Mouse (Mus musculus) urinary bladder, postnatal 0 days (tissue): ENCODE data around the gene Kat5. TPM values are rescaled to one million over a fixed set of nuclear protein-coding genes. Genes with fewer than 3 reads are reported as not detected.

Source experiments
- polyA plus RNA-seq: library from polyadenylated mRNA; unstranded; fragments of >200 nt; fragmentation: Nextera tagmentation; extraction: Ambion mirVana; gene quantifications from 2 replicates; pipeline ENCODE4 v1.2.1, GENCODE M21; 2015

Gene Kat5
- polyA plus RNA-seq = 31.9 and 33.2 TPM in 2 replicates

DNA sequence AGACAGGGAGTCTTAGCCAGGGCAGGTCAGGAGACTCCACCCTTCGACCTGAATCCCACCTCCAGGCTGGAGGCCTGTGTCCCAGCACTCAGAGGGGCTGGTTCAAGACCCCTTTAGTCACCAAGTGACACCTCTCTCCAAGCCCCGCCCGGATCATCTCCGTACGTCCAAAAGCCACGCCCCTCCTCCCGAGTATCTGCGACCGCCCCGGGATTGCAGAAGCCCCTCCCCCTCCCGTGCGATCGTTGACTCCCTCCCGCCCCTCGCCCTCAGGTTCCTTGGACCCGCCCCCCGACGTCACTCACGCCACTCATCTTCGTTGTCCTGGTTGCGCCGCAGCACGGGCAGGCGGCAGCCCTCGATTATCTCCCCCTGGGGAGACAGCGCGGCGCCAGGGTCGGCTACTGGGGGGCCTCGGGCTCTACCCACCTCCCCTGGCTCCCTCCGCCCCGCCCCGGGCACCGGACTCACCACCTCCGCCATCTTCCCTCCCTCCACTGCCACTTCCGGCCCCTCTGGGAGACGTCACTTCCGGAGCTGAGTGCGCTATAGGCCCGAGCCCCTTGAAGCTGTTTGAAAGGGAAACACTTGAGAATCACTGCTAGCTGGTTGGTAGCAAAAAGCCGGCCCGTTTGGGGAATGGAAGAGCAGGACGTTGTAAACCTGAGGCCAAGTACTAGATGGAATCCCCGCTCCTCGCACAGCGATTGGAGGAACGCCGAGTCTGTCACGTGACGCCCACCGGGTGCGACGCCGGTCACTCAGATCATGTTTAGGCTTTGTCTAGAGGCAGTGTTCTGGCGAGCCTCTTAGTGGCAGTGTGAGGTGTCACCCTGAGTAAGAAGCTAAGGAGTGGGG is at the start of gene Kat5:
Kat5 (minus strand) TSS at position 691 of the 858 bp plus-strand sequence.

GRCm38 (mm10) chr19:5637069-5638047 is 27.3 kb upstream of the Kat5 start, which contains the start of gene Rela:
Gene Rela (plus strand): TSS chr19:5637483.

DNA sequence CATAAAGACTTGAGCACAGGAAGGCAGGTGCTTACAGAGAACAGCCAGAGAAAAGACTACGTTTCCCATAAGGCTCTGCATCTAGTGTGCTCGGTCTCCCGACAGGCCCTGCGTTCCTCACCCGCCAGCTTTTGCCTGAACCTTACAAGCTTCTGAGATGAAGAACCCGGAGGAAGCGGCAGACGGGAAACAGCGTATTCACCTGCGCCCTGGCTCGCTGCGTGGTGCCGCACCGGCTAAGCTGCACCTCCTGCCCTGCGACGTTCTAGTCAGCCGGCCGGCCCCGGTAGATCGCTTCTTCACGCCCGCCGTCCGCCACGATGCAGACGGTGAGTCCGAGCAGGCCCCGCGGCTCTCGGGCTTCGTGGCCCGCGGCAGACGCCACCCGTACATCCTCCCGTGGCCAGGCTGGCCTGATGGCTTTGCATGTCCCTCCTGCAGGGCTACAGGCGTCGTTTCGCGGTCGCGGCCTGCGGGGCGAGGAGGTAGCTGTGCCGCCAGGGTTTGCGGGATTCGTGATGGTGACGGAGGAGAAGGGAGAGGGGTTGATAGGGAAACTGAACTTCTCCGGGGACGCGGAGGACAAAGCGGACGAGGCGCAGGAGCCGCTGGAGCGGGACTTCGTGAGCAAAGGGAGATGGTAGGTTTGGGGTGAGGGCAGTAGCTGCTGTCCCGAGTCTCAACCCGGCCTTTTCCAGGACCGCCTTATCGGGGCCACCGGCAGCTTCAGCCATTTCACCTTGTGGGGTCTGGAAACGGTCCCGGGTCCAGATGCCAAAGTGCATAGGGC is 8.1 kb downstream of the Kat5 start, which contains the start of gene Rnaseh2c:
Rnaseh2c (plus strand) TSS at position 122 of the 790 bp plus-strand sequence.

DNA sequence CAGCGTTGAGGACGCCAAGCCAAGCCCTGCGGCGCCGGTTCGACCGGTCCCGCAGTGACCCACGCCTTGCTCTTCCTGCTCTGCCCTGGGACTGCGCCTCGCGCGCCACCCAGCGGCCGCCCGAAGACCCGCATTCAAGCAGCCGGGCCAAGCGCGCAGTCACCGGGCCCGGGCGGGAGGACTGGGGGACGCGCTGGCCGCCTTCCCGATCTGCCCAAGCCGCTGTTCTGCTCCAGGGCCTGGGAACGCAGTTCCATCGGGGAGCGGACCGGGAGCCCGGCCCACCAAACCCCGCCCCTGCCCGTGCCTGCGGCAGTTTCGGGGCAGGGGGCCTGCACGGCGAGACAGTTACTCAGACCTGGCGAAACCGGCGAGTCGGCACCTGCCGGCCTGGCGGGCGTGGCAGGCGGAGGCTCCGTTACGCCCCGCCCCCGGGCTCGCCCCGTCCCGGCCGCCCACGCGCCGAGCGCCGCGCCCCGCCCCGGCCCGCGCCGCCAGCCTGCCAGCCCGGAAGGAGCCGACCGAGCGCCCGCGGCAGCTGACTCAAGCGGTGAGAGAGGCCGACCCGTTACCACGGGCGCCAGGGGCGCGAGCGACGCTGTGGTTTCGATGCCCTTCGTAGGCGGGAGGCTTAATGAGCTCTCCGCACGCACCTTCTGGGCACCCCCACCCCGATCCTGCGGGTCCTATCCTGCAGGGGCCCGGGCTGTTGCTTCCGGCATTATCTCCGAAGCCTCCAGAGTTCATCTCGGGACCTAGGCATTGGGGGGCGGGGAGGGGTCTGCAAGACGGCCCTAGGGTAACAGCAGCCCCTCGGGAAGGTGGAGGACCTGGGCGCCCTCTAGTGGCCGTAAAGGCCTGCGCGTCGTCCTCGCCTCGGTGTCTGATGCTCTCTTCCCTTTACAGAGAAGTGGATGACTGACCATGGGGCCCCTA is 42.2 kb downstream of the Kat5 start, which contains the start of gene Ap5b1:
Ap5b1 (plus strand) TSS at position 492 of the 936 bp plus-strand sequence.

DNA sequence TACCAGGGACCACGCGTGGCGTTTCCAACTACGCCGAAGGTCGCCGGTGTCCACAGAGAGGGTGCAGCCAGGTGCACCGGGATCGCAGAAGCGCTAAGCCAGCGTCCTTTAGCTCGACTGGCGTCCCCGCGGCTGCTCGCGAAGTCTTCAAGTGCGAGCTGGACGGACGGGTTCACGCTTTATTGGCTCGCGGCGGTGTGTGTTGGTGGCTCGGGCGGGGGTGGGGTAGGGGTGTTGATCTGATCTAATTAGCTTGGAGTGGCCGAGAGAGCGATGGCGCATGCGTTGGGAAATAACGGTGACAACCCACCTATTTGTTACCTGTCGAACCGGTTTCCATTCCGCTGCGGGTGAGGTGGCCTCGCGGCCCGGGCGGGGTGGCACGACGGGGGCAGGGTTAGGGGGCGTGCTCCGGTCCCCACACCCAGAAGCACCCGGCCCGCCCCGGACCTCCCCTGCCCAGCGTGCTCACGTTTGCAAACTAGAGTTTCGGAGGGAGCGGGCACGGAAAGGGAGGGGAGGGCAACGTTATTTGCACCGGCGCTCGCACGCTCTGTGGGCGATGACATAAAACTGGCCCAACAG is 49.5 kb downstream of the Kat5 start, which contains the start of gene Ovol1:
Ovol1 (minus strand) TSS at position 190 of the 585 bp plus-strand sequence.

Other genes with a start within 250 kb of the Kat5 start
- gene Eif1ad, start 243.5 kb downstream of the Kat5 start, polyA plus RNA-seq = 25.2 and 27.2 TPM in 2 replicates
- 266 and 286 TPM in 2 replicates for gene Banf1, start 243.1 kb downstream of the Kat5 start, polyA plus RNA-seq
- gene Sart1, start 221.5 kb downstream of the Kat5 start, polyA plus RNA-seq = 33.0 and 39.0 TPM in 2 replicates
- gene Tsga10ip, start 207.7 kb downstream of the Kat5 start, polyA plus RNA-seq = not detected in 2 replicates
- gene Drap1, start 185.3 kb downstream of the Kat5 start, polyA plus RNA-seq = 234 and 246 TPM in 2 replicates
- gene AI837181, start 185.1 kb downstream of the Kat5 start, polyA plus RNA-seq = 45.6 and 53.5 TPM in 2 replicates
- 0.61 and 1.6 TPM in 2 replicates for gene Fosl1, start 162.7 kb downstream of the Kat5 start, polyA plus RNA-seq
- gene Ccdc85b, start 152.3 kb downstream of the Kat5 start, polyA plus RNA-seq = 15.1 and 16.5 TPM in 2 replicates
- 78.4 and 88.2 TPM in 2 replicates for gene Fibp, start 149.6 kb downstream of the Kat5 start, polyA plus RNA-seq
- gene Ctsw, start 141.7 kb downstream of the Kat5 start, polyA plus RNA-seq = 0.16 and 0.62 TPM in 2 replicates
- gene Efemp2, start 136.3 kb downstream of the Kat5 start, polyA plus RNA-seq = 118 and 128 TPM in 2 replicates
- 23.1 and 28.7 TPM in 2 replicates for gene Mus81, start 121.8 kb downstream of the Kat5 start, polyA plus RNA-seq
- gene Cfl1, start 119.8 kb downstream of the Kat5 start, polyA plus RNA-seq = 1,724 and 1,857 TPM in 2 replicates
- gene 1700020D05Rik, start 106.5 kb downstream of the Kat5 start, polyA plus RNA-seq = 0.27 TPM in 1 of 2 replicates, not detected in the other
- gene Snx32, start 99.7 kb downstream of the Kat5 start, polyA plus RNA-seq = 4.8 and 6.5 TPM in 2 replicates
- 2.6 and 3.4 TPM in 2 replicates for gene Ovol1, start 49.6 kb downstream of the Kat5 start, polyA plus RNA-seq
- 6.1 and 6.2 TPM in 2 replicates for gene Ap5b1, start 42.2 kb downstream of the Kat5 start, polyA plus RNA-seq
- gene Rnaseh2c, start 8.4 kb downstream of the Kat5 start, polyA plus RNA-seq = 45.5 and 58.5 TPM in 2 replicates
- 38.5 and 43.5 TPM in 2 replicates for gene Rela, start 27.2 kb upstream of the Kat5 start, polyA plus RNA-seq
- 14.1 and 14.4 TPM in 2 replicates for gene Sipa1, start 53.5 kb upstream of the Kat5 start, polyA plus RNA-seq
- 11.8 and 12.4 TPM in 2 replicates for gene Map3k11, start 78.5 kb upstream of the Kat5 start, polyA plus RNA-seq
- gene Pcnx3, start 78.7 kb upstream of the Kat5 start, polyA plus RNA-seq = 8.9 and 9.8 TPM in 2 replicates
- 0.33 and 0.46 TPM in 2 replicates for gene Kcnk7, start 94.1 kb upstream of the Kat5 start, polyA plus RNA-seq
- gene Ehbp1l1, start 116.1 kb upstream of the Kat5 start, polyA plus RNA-seq = 120 and 126 TPM in 2 replicates
- 52.4 and 60.2 TPM in 2 replicates for gene Fam89b, start 119.4 kb upstream of the Kat5 start, polyA plus RNA-seq
- 27.7 and 29.5 TPM in 2 replicates for gene Ltbp3, start 130.7 kb upstream of the Kat5 start, polyA plus RNA-seq
- gene Scyl1, start 161.2 kb upstream of the Kat5 start, polyA plus RNA-seq = 62.1 and 63.5 TPM in 2 replicates